Mouse (Mus musculus) hindlimb bud, embryonic 11.5 days (tissue): ENCODE results near the gene Bcl9l.
A peak's percentile ranks its signal among the peaks of the same experiment; 100 is the strongest.
"Not testable (repeated sequence)": the region's sequence is repeated elsewhere in the genome, so short reads cannot be mapped to it uniquely, and the experiment has no call there.

ENCODE experiments used
- DNase-seq: peaks from one replicate; pipeline ENCODE4 v3.0.0-alpha.2; 2012; ENCODE audit warnings: low read depth, low spot score; ENCODE audit errors: extremely low spot score

Bcl9l gene

DNA sequence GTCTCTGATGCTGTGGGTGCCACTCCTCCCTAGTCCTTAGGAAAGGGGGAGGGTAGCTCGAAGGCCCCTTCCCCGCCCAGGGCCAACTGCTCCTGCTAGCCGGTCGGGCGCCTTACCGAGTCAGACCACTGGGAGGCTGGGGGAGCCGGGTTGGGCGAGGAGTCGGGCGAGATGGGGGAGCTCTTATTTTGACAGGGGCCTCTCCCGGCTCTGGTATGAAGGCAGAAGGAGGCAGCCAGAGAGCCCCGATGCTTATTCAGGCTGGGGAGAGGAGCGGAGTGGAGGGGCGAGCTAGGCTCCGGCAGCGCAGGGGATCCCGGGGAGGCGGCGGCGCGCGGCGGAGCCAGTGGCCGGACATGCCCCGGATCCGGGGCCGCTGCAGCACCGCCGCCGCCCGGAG lies at the start of gene Bcl9l:
Gene Bcl9l (plus strand): TSS at position 274 of the 400 bp plus-strand sequence.
- no peak for DNase-seq

DNA sequence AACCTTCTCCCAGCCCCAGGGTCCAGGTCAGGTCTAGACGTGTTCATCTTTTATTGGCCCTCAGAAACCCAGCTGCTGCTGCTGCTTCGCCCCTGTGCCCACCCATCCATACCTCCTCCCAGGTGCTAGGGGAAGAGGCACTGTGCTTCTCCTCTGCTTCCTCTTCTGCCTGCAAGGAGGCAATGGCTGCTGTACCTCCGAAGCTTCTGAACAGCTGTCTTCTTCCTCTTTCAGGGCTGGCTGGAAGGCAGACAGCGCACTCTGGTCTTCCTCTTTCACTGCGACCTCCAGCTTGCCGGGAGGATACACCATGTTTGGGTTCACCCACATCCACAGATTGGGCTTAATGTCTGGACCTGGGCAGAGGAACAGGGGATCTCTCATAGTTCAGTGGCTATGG lies 46.9 kb upstream of the Bcl9l start:
- no peak for DNase-seq

DNA sequence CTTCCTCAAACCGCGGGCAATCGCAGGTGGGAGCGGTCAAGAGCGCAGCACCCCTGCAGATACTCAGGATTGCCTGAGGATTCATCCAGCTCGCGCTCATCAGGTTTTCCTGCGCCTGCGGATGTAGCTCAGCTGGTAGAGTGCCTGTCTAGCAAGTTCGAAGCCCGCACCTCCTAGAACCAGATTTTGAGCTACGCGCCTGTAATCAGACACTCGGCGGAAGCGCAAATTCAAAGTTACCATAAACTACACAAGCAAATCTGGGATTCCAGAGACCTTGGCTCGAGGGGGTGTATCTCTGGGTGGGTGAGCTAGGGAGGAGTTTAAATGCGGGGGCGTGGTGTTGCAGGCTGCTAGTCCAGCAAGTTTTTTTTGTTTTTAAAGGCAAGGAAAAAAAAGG lies 41.7 kb upstream of the Bcl9l start, which contains the start of gene Foxr1:
Gene Foxr1 (minus strand): TSS at position 176 of the 400 bp plus-strand sequence.
- no peak for DNase-seq

DNA sequence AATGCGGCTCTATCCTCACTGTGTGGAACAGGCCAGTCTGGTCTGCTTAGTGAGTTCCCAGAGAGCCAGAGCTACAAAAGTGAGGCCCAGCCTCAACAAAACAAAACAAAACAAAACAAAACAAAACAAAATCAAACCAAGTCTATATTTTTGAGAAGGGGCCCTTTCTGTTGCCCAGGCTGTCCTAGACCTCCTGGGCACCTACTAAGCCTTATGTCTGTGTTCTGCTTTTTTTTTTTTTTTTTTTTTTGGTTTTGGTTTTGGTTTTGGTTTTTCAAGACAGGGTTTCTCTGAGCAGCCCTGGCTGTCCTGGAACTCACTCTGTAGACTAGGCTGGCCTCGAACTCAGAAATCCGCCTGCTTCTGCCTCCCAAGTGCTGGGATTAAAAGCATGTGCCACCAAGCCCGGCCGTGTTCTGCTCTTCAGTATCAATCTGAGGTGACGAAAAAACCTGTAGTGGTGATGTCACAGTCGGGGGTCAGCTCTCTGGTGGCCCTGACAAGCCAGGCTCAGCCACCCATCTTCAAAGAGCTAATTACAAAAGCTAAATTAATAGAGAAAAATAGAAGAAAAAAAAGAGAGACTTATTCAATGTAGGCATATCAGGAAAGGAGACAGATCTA lies 38.1 kb upstream of the Bcl9l start:
- DNase-seq = not testable (repeated sequence)

DNA sequence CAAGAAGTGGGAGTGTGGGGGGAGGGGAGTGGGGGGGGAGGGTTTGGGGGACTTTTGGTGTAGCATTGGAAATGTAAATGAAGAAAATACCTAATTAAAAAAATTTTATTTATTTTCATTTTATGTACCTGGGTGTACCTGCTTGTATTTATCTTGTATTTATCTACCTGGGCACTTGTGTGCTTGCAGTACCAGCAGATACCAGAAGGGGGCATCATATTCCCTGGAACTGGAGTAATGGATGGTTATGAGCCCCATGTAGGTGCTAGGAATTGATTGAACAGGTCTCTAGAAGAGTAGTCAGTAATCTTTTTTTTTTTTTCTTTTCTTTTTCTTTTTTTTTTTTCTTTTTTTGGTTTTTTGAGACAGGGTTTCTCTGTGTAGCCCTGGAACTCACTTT lies 32.2 kb upstream of the Bcl9l start:
- no peak for DNase-seq

DNA sequence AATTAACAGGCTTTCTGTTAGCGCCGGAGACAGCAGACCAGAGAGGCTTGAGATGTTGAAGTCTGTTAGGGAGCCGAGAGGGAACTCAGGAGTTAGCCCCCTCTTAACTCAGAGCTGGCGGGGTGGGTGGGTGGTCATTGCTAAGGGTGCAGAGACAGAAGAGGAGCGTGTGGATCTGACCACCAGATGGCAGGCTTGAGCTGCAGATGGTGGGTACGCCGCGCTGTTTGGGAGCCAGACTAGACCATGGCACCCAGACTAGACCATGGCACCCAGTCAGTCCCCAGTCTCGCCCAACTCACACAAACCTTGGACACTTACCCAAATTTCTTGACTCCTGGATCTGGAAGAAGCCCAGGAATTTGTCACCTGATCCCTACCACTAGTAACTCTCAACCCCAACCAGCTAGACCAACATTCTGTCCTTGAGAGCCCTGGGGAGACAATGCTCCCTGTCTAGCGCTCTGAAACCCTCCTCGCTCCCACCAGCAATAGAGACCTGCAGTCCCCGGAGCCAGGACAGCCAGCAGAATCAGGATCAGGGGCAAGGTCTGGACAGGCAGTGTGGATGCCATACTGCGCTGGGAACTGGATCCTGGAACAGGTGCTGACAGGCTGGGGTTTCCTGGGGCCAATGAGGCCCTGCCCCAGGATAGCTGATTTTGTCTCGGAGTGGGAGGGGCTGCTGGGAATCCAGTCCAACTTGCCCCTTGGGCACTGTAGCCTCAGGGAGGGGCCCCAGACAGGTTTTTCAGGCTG lies 28.3 kb upstream of the Bcl9l start:
- DNase-seq = peak; percentile 47

DNA sequence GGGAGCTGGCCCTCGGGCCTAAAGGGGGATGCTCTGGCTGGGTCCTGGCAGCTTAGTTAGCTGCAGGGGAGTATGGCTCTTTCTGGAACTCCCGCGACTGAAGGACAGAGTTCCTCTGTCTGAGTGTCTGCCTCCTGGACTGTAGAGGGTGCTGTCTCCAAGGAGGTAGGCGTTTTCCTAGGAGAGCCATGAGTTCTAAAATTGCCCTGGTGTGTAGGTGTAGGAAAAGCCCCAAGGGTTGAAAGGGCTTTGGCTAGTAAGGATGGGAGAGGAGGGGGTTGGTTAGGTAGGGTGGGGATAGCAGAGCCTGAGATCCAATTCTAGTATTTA lies 27.8 kb upstream of the Bcl9l start, which contains the start of gene Upk2:
Gene Upk2 (minus strand): TSS at position 86 of the 330 bp plus-strand sequence.
- no peak for DNase-seq

DNA sequence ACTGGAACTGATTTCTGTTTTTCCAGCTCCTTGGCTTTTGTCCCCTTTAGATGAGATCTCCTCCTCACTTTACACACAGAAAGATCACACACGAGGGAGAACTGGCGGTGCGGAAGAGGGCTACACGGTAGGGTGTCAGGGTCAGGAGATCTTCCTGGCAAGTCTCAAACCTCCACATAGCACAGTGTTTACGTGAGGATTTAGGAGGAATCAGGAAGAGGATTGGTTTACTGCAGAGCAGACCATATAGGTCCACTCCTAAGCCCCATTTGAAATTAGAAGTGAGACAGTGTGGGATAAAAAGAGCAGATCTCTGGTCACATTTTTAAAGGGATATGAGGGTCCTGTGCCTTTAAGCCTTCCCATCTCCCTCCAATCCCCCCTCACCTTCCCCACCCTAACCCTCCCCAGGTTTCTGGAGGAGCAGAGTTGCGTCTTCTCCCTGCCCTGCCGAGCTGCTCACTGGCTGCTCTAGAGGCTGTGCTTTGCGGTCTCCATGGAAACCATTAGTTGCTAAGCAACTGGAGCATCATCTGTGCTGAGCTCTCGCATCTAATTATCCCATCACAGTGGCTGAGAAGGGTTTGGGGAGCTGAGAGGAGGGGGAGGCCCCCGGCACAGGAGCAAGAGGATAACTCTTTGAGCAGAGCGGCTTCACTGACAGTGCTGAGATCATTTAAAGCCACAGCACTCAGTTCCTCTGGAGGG lies 25.4 kb upstream of the Bcl9l start:
- DNase-seq = peak; percentile 41

DNA sequence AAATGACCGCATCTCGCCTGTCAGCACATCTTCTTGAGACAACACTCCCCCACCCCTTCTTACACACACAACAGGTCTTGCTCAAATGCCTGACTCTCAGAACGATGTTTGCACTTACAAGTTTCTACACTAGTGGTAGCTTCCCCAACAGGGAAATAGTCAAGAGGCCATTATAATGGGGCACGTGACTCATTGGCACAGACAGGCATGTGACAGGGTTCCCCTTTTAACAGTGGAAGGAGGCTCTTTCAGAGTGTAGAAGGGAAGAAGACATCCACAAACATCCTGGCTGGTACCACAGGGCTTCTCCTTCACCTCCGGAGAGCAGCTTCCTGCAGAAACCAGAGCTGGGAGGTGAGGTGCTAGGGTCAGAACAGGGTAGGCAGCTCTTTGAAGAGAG lies 20.7 kb upstream of the Bcl9l start:
- DNase-seq = no peak

DNA sequence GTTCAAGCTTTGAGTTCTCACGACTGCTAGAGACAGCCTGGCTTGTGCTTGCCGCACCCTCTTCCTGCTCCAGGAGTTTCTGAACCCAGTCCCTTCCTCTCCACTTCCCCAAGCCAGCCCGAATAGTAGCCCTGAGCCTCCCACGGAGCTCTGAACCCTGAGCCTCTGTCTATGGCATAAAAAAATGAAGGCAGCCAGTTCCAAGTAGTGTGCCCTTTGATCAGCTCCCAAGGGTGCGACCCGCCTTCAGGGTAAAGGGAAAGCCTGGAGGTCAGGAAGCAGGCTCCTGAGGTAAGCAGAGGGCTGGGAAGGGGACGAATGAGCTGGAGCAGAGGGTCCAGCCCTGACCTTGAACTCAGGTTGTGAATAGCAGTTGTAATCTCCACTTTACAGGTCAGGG lies 14.4 kb upstream of the Bcl9l start:
- DNase-seq = no peak

DNA sequence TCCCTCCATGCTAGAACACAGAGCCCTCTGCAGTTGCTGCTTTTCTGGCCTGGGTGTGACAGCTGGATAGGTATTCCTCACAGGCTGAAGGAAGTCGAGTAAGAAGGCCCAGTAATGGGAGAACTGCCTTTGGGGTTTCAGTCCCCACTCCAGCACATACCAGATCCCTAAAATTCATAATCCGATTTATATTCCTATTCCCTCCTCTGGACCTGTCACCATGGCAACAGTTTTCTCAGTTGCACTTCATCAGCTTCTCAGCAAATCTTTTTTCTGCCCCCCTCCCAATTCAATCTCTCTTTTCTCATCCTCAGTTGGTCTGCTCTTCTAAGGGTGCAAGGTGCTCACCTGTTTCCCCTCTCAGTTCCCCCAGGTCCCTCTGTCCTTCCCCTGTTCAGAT lies 13.8 kb upstream of the Bcl9l start:
- DNase-seq = no peak

DNA sequence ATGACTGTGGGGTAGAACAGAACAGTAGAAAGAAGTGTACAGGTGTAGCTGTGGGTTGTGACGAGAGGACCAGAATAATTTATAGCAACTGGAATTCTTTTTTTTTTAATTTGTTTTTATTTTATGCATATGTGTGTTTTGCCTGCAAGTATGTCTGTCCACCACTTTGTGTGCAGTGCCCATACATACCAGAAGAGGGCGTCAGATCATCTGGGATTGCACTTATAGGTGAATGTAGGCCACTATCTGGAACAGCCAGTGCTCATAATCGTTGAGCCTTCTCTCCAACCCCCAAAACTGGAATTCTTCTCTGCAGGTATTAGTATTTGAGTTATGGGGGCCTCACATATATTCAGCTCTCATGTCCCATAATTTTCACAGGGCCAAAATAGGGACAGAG lies 9.4 kb upstream of the Bcl9l start:
- DNase-seq = no peak

DNA sequence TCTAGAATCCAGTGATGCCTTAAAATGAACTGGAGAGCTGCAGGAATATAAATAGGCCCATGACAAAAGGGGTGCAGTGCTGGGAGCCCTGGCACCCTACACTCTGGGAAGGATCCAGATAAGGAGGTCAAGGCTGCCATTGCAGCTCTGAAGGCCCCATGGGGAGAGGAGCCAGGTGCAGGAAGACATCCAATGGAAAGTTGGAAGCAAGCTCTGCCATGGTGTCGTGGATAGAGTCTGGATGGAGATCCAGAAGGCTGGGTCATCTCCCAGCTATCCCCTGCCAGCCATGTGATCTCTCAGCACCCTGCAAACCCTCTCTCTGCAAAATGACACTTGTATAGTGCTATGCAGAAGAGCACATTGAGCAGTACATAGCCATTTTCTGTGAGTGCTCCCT lies 8.3 kb upstream of the Bcl9l start:
- DNase-seq = no peak

DNA sequence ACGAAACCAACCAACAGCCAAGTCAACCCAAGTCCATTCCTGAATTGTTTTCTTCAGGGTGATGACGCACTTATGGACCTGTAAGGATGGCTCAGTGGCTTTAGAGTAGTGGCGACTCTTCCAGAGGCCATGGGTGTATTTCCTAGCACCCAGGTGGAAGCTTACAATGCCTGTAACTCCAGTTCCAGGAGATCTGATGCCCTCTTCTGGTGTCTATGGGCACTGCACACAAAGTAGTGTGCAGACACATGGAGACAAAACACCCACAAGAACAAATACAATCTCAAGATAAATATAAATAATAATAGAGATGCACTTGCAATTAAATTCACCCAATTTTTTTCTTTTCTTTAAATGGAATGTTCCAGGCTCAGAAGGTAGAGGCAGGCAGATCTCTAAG lies 6.7 kb upstream of the Bcl9l start:
- no peak for DNase-seq

DNA sequence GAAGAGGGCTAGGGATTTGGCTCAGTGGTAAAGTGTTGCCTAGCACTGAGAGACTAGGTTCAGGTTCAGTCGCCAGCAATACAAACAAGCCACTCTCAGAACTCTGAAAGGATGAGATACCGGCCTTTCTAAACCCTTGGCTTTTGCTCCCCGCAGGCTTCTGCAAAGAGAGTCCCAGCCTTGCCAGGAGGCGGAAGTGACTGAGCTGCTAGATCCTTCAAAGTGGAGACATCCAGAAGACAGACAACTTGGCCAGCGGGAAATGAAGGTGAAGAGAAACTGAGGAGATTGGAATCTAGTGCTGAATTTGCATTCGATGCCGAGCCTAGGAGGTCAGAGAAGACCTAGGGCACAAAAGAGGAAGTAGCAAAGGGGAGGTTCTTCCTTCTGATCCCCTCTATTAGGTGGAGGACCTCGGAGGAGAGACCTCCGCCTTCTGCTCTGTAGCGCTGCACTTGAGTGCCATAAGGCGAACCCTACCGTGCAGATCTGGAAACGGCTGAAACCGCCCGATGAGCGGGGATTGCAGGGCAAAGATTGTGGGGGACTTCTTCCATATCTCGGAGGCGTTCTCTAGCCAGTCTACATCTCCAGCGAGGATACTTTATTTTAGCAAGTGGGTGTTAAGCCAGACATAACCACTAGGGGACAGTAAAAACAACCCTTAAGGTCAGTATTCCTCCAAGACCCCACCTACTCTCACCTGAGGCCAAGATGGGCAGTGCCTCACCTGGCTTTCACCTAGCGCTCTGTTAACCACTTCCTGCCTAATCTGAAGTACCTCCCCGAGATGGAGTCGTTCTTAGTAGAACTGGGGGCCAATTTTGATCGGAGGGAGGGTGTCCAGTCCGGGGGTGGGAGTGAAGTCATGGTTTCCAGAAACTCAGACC lies 5.0 kb upstream of the Bcl9l start:
- DNase-seq = no peak

DNA sequence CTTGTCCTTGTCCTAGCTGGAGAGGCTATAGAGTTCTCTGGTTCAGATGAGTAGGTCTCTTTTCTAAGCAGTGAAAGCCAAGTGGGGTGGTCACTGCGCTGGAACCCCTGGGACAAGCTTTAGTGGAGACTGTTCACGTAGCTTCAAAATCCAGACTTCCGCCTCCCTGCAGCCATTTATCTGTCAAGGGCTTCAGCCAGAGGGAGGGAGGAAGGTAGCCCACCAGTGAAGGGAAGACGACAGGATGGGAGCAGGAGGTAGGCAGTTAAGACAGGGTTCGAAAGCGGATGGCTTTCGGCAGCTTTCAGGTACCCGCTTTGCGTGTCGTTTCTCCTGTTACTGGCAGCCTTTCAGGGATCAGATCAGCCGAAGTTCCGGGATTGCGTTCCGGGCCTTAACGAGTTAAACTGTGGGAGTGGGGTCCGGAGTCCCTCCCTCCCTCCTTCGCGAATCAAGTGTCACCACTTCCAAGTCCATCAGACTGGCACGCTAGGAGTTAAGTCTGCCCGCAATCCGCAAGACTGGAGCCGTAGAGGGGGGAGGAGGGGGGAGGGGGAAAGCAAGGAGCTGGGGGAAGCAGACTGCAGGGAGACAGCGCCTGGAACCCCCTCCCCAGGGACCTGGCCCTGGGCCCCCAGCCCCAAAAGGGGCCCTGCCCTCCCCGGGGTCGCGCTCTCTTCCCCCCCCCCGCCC lies 4.2 kb upstream of the Bcl9l start:
- no peak for DNase-seq

DNA sequence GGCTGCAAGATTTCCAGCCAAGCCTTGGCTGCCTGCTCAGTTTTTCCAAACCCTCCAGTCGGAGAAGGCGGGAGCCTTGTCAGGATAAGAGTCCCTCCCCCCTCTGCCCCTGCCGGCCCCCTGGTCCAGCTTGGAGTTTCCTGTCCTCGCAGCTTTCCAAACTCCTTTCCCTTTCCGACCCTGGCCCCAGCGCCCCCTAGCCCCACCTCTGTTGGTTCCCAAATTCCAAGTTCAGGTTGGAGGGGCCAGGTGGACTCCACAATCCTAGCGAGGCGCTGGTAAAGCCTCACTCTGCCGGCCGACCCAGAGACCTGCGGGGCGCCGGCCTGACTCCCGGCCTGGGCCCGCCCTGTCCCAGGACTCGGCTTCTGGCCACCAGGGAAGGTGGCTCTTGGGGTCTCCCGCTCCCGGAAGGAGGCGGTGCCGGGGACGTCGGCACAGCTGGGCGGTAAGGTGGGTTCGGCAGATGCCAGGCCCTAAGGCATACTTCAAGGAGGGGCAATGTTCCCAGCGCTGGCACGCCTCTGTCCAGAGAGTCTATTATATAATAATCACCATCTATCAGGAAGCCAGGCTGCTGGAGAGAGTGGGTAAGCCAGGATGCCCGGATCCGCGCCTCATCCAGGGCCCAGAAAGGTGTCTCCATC lies 3.5 kb upstream of the Bcl9l start:
- no peak for DNase-seq

DNA sequence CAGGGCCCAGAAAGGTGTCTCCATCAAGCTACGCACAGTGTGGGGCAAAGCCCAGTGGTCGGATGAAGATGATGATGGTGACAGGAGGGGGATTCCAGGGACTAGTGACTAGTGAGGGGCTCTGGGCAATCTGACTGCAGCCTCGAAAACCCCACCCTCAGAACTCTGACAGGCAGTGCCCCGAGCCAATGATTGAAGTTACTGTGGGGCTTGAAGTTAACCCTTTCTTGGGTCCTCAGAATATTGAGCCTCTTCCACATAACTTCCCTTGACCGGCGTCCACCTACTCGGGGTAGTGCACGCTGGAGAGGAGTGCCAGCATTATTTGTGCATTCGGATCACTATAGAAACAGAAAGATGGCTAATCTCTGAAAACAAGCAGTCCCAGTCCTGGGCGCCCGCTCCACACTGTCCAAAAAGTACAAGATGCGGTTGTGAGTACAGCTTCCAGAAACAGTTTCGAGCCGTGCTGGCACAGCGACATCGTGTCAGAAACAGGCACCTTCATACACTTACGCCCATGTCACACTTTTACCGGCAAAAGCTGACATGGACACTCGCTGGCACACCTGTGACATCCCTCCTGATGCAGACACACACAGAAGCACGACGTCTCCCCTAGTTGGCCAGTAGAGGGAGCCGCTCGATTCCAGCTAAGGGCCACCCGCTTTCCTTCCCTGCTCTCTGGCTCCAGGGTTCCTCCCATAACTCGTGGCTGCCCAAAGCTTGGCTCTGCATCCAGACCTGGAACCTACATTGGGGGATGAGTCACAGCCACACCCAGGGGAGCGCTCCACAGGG lies 2.8 kb upstream of the Bcl9l start:
- no peak for DNase-seq

DNA sequence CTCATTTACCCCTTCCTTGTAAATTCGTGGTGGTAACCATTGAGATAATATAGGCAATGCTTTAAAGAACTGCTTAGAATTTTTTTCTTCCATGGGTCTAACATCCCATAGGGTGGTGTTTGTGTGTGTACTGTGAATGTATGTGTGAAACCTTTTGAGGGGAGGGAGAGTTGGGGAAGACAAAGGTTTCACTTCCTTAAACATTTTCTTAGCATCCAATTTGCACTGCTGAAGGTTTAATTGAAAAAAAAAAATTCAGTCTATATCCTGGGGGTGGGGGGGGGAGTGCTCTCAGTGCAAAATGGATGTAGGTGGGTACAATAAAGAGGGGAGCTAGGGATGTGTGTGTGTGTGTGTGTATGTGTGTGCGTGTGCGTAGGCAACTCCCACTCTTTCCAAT lies 513 bp upstream of the Bcl9l start:
- DNase-seq = no peak
